Mouse (Mus musculus): Measurements from ENCODE around the gene Cnnm4. TPM values are rescaled to one million over a fixed set of nuclear protein-coding genes. Genes with fewer than 3 reads are reported as not detected.
A peak's percentile ranks its signal among the peaks of the same experiment; 100 is the strongest.

Cnnm4 gene
- polyA plus RNA-seq, 1 experiment, result 6.2 TPM

- no peak overlapping the region for H3K4me3 ChIP-seq (ENCODE audit: insufficient read depth, poor library complexity, severe bottlenecking)
- peaks cover 3% of the 10 kb centered on the region for H3K79me3 ChIP-seq (ENCODE audit: low read depth)
- H3ac ChIP-seq (ENCODE audit: control insufficient read depth, insufficient read length, low read depth), result no peak overlapping the region
- no peaks in the 10 kb centered on the region for H3K27me3 ChIP-seq (ENCODE audit: control insufficient read depth, insufficient read depth, insufficient read length)
- H3K79me2 ChIP-seq (ENCODE audit: control insufficient read depth, insufficient read depth), result peaks cover 24% of the 10 kb centered on the region
- H3K36me3 ChIP-seq (ENCODE audit: control insufficient read depth, insufficient read depth), result peaks cover 20% of the 10 kb centered on the region
- TF ChIP-seq FOSL1 (IDR thresholded peaks at IDR 0.05; ENCODE audit: insufficient read depth, low read length, poor library complexity, severe bottlenecking) (no peak), CTCF (IDR thresholded peaks at IDR 0.05; ENCODE audit: control insufficient read depth, insufficient read depth, insufficient read length) (no peak)
These were observed 46.8 kb downstream of the Cnnm4 start for GRCm38 (mm10) chr1:36518259-36518658.

- Histone ChIP-seq H3K4me3 (ENCODE audit: insufficient read depth, poor library complexity, severe bottlenecking) (no peak overlapping the region), H3K79me2 (ENCODE audit: control insufficient read depth, insufficient read depth) (peaks cover 10% of the 10 kb centered on the region), H3K79me3 (ENCODE audit: low read depth) (peaks cover 3% of the 10 kb centered on the region), H3ac (ENCODE audit: control insufficient read depth, insufficient read length, low read depth) (no peak overlapping the region), H3K27me3 (ENCODE audit: control insufficient read depth, insufficient read depth, insufficient read length) (no peaks in the 10 kb centered on the region), H3K36me3 (ENCODE audit: control insufficient read depth, insufficient read depth) (peaks cover 27% of the 10 kb centered on the region)
- TF ChIP-seq CTCF (IDR thresholded peaks at IDR 0.05; ENCODE audit: control insufficient read depth, insufficient read depth, insufficient read length) (no peak), FOSL1 (IDR thresholded peaks at IDR 0.05; ENCODE audit: insufficient read depth, low read length, poor library complexity, severe bottlenecking) (no peak), CEBPB (IDR thresholded peaks at IDR 0.05; ENCODE audit: low read depth) (no peak), MYOD1 (IDR thresholded peaks at IDR 0.05; ENCODE audit: control insufficient read depth, insufficient read length, low read depth) (no peak), MAX (IDR thresholded peaks at IDR 0.05) (no peak), USF1 (IDR thresholded peaks at IDR 0.05; ENCODE audit: low read depth) (no peak), MYOG (IDR thresholded peaks at IDR 0.05; ENCODE audit: control insufficient read depth, extremely low read depth, insufficient read length) (no peak)
These were observed 48.2 kb downstream of the Cnnm4 start for GRCm38 (mm10) chr1:36519626-36520025.

- H3K79me2 ChIP-seq (ENCODE audit: control insufficient read depth, insufficient read depth), result no peaks in the 10 kb centered on the region
- no peak overlapping the region for H3ac ChIP-seq (ENCODE audit: control insufficient read depth, insufficient read length, low read depth)
- TF ChIP-seq CEBPB (IDR thresholded peaks at IDR 0.05; ENCODE audit: low read depth) (no peak), FOSL1 (IDR thresholded peaks at IDR 0.05; ENCODE audit: insufficient read depth, low read length, poor library complexity, severe bottlenecking) (no peak), MAX (IDR thresholded peaks at IDR 0.05) (no peak), MYOG (IDR thresholded peaks at IDR 0.05; ENCODE audit: control insufficient read depth, extremely low read depth, insufficient read length) (no peak), USF1 (IDR thresholded peaks at IDR 0.05; ENCODE audit: low read depth) (no peak), MYOD1 (IDR thresholded peaks at IDR 0.05; ENCODE audit: control insufficient read depth, insufficient read length, low read depth) (no peak), CTCF (IDR thresholded peaks at IDR 0.05; ENCODE audit: control insufficient read depth, insufficient read depth, insufficient read length) (no peak)
- no peaks in the 10 kb centered on the region for H3K79me3 ChIP-seq (ENCODE audit: low read depth)
- H3K36me3 ChIP-seq (ENCODE audit: control insufficient read depth, insufficient read depth), result peaks cover 27% of the 10 kb centered on the region
- no peaks in the 10 kb centered on the region for H3K27me3 ChIP-seq (ENCODE audit: control insufficient read depth, insufficient read depth, insufficient read length)
- no peak overlapping the region for H3K4me3 ChIP-seq (ENCODE audit: insufficient read depth, poor library complexity, severe bottlenecking)
These were observed 50.8 kb downstream of the Cnnm4 start for GRCm38 (mm10) chr1:36522210-36522609.

- no peaks in the 10 kb centered on the region for H3K79me2 ChIP-seq (ENCODE audit: control insufficient read depth, insufficient read depth)
- H3K27me3 ChIP-seq (ENCODE audit: control insufficient read depth, insufficient read depth, insufficient read length), result no peaks in the 10 kb centered on the region
- H3K79me3 ChIP-seq (ENCODE audit: low read depth), result no peaks in the 10 kb centered on the region
- peaks cover 27% of the 10 kb centered on the region for H3K36me3 ChIP-seq (ENCODE audit: control insufficient read depth, insufficient read depth)
- TF ChIP-seq FOSL1 (IDR thresholded peaks at IDR 0.05; ENCODE audit: insufficient read depth, low read length, poor library complexity, severe bottlenecking) (no peak), USF1 (IDR thresholded peaks at IDR 0.05; ENCODE audit: low read depth) (no peak), MYOD1 (IDR thresholded peaks at IDR 0.05; ENCODE audit: control insufficient read depth, insufficient read length, low read depth) (peak; percentile 78), CEBPB (IDR thresholded peaks at IDR 0.05; ENCODE audit: low read depth) (no peak), MAX (IDR thresholded peaks at IDR 0.05) (no peak), CTCF (IDR thresholded peaks at IDR 0.05; ENCODE audit: control insufficient read depth, insufficient read depth, insufficient read length) (no peak), MYOG (IDR thresholded peaks at IDR 0.05; ENCODE audit: control insufficient read depth, extremely low read depth, insufficient read length) (no peak)
- H3K4me3 ChIP-seq (ENCODE audit: insufficient read depth, poor library complexity, severe bottlenecking), result no peak overlapping the region
- H3ac ChIP-seq (ENCODE audit: control insufficient read depth, insufficient read length, low read depth), result no peak overlapping the region
These were observed 52.1 kb downstream of the Cnnm4 start for GRCm38 (mm10) chr1:36523332-36524013.

- no peaks in the 10 kb centered on the region for H3K79me3 ChIP-seq (ENCODE audit: low read depth)
- peaks cover 27% of the 10 kb centered on the region for H3K36me3 ChIP-seq (ENCODE audit: control insufficient read depth, insufficient read depth)
- H3K4me3 ChIP-seq (ENCODE audit: insufficient read depth, poor library complexity, severe bottlenecking), result no peak overlapping the region
- no peak for TF ChIP-seq MAX (IDR thresholded peaks at IDR 0.05)
- no peak for TF ChIP-seq MYOG (IDR thresholded peaks at IDR 0.05; ENCODE audit: control insufficient read depth, extremely low read depth, insufficient read length)
- no peak for TF ChIP-seq FOSL1 (IDR thresholded peaks at IDR 0.05; ENCODE audit: insufficient read depth, low read length, poor library complexity, severe bottlenecking)
- no peak for TF ChIP-seq CEBPB (IDR thresholded peaks at IDR 0.05; ENCODE audit: low read depth)
- no peak for TF ChIP-seq MYOD1 (IDR thresholded peaks at IDR 0.05; ENCODE audit: control insufficient read depth, insufficient read length, low read depth)
- no peaks in the 10 kb centered on the region for H3K27me3 ChIP-seq (ENCODE audit: control insufficient read depth, insufficient read depth, insufficient read length)
- no peak overlapping the region for H3ac ChIP-seq (ENCODE audit: control insufficient read depth, insufficient read length, low read depth)
- H3K79me2 ChIP-seq (ENCODE audit: control insufficient read depth, insufficient read depth), result no peaks in the 10 kb centered on the region
These were observed 52.6 kb downstream of the Cnnm4 start for GRCm38 (mm10) chr1:36524058-36524457.

GRCm38 (mm10) chr1:36525774-36526173 is 54.4 kb downstream of the Cnnm4 start:
- no peak for TF ChIP-seq CEBPB (IDR thresholded peaks at IDR 0.05; ENCODE audit: low read depth)
- TF ChIP-seq MYOG (IDR thresholded peaks at IDR 0.05; ENCODE audit: control insufficient read depth, extremely low read depth, insufficient read length), result no peak
- no peak for TF ChIP-seq CTCF (IDR thresholded peaks at IDR 0.05; ENCODE audit: control insufficient read depth, insufficient read depth, insufficient read length)
- no peak overlapping the region for H3K4me3 ChIP-seq (ENCODE audit: insufficient read depth, poor library complexity, severe bottlenecking)
- H3K79me3 ChIP-seq (ENCODE audit: low read depth), result no peaks in the 10 kb centered on the region
- H3K79me2 ChIP-seq (ENCODE audit: control insufficient read depth, insufficient read depth), result no peaks in the 10 kb centered on the region
- no peaks in the 10 kb centered on the region for H3K27me3 ChIP-seq (ENCODE audit: control insufficient read depth, insufficient read depth, insufficient read length)
- no peak overlapping the region for H3ac ChIP-seq (ENCODE audit: control insufficient read depth, insufficient read length, low read depth)
- H3K36me3 ChIP-seq (ENCODE audit: control insufficient read depth, insufficient read depth), result peaks cover 27% of the 10 kb centered on the region

Data from C2C12 (cell line).